Mouse (Mus musculus): ENCODE results near the gene Fam189b.
A peak's percentile ranks its signal among the peaks of the same experiment; 100 is the strongest.
"Not testable (repeated sequence)": the region's sequence is repeated elsewhere in the genome, so short reads cannot be mapped to it uniquely, and the experiment has no call there.

Fam189b gene

DNA sequence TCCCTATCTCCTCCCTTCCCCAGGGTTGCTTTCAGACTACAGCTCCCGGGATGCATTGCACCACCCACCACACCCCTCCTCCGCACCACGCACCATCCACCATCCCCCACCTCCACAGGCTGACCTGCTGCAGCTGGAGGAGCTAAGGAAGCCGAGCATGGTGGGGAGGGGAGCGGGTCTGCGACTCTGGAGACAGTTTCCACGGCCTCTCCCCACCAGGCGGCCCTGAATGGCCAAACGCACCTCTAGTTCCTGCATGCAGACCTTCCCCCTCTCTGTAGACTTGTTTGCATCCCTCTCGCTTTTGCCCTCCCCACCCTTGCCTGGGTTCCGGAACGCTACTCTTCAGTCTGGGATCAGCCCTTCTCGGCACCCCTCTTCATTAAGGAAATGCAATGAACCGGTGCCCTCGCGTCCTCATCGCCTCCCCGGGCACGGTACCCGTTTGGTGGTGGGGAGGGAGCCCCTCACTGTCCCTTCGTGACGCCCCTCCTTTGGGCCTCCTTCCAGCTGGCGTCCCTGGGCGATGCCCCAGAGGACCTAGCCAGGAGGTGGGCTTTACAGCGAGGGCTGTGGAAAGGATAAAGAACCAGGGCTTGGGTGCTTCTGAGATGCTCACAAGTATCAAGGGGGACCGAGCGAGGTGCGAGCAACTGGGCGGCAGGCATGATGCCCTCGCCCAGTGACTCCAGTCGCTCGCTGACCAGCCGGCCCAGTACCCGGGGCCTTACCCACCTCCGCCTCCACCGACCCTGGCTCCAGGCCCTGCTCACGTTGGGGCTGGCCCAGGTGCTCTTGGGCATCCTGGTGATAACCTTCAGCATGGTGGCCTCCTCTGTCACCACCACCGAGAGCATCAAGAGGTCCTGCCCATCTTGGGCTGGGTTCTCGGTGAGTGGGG is at the start of gene Fam189b:
Gene Fam189b, plus strand, starts transcription at position 86 of the 901 bp plus-strand sequence.
- peak; percentile 65 to 66 for DNase-seq (ENCODE audit: low spot score in 2 of 2)

DNA sequence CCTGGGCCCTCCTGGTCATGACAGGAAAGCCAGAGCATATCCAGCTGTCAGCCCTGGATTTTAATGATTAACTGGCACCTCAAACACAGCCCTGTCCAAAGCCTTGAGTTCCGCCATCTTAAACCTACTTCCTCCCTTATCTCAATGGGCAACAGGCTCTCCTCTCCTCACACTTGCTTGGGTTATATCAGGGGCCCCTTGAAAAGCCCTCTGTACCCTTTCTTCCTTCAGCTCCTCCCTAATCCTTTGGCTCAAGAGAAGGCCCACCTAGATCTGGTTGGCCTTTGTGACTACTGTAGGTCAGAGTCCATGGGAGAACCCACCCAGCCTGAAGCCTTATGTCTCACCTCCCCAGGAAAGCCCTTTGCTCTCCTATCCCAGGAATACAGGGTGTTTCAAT is 49.2 kb upstream of the Fam189b start:
- no peak for DNase-seq (ENCODE audit: low spot score in 2 of 2)

DNA sequence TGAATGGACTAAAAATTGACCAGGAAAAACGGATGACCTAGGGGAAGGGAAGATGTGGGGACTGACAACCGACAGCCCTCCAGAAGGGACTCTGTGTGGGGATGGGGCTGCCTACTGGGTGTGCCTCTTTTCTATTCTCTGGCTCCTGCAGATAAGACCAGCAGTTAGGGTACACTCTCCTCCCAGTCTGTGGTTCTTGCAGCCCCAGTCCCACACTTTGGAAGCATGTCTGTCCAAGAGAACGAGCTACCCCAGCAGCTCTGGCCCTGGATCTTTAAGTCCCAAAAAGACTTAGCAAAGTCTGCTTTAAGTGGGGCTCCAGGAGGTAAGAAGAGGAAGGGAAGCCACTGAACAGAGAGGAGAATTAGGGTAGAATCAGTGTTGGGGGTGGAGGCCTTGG is 47.0 kb upstream of the Fam189b start, which contains the start of gene Pklr:
Gene Pklr, plus strand, starts transcription at position 185 of the 400 bp plus-strand sequence.
- DNase-seq (ENCODE audit: low spot score in 2 of 2), result no peak

DNA sequence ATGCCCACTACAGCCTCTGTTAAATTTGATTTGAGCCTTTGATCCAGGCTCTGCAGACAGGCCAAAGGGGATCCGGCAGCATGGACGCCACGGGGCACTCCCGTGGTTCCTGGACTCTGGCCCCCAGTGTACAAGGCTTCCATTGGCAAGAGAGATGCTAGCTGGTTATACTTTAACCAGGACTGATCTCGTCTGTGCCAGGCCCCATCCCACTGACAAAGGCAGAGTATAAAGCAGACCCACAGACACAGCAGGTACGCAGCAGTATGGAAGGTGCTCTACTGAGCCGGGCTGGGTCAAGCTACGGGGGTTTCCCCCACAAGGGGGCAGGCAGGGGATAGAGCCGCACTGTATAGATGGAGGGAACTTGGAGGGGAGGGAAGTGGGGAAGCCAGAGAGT is 46.6 kb upstream of the Fam189b start:
- no peak for DNase-seq (ENCODE audit: low spot score in 2 of 2)

DNA sequence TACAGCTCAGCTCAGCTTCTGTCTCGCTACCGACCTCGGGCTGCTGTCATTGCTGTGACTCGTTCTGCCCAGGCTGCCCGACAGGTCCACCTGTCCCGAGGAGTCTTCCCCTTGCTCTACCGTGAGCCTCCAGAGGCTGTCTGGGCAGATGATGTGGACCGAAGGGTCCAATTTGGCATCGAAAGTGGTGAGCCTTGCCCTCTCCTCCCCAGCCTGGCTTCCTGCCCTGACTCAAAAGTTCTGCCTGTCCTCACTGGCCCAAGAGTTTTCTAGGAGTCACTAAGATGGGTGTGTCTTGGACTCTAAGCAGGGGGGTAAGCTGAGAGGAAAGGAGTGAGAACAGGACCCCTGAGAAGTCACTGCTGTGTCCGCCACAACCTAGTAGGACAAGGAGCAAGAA is 38.1 kb upstream of the Fam189b start:
- DNase-seq (ENCODE audit: low spot score in 2 of 2), result no peak

DNA sequence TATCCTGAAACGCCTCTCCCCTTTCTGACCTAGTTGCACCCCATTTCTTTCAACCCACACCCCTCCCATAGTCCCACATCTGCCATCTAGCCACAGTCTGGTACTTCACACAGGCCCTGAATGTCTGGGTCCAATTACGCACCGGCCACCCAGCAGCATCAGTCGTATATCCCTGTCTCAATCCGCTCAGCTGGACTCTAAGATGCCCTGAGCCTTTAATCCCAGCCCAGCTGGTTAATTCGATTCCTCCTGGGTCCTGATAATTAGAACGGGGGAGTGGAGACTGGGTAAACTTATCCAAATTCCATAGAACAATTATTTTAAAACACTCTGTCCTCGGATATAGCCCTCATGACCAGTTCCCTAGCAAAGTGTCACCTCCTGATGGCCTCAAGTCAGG is 37.4 kb upstream of the Fam189b start:
- DNase-seq (ENCODE audit: low spot score in 2 of 2), result no peak

DNA sequence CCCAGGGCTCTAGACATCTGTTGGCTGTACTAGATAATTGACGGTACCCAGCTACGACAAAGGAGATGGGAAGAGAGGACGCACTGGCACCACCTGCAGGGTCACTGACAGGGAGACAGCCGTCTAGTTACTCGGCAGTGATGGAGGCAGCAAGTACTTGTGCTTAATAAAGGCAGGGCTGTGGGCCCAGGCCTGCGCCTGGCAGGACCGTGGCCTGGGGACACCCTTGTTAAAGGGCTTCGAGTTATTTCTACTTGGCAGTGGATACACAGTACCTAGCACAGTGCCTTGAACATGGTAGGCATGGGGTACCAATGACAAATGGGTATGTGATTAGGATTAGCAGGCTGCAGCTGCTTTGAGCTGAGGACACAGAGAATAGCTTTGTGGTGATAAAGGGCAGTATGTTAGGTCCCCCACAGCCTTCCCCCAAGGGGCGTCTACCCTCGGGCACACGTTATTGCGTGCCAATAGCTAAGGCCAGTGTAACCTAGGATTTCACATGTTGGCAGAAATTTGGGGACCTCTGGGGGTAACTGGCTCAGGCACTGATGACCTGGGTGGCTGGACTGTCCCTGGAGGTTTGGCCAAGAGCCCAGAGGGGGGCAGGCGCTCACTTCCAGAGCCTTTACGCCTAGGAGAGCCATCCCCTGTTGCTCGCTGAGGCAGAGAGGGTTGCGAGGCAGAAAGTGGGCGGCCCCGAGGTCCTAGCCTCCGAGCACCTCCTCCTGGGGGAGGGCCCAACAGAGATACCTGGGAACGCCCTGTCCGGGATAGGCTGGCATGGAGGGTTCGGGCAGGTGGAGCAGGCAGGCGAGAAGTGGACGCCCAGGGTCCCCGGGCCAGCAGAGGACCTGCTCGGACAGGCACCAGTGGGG is 35.6 kb upstream of the Fam189b start:
- DNase-seq (ENCODE audit: low spot score in 2 of 2), result no peak

DNA sequence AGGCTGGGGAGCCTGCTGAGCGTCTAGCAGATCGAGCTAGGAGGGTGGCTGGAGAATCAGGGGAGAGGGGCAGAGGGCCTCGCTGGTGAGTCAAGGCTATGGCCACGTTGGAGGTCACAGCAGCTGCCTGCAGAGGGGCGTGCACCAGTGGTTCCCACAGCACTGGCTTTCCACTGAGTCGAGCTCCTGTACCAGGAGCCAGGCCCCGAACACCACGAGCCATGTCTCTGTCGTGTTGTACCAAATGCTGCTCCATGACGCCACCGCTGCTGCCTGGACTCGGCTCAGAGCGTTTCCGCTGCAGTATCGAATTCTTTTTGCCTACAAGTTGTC is 35.0 kb upstream of the Fam189b start:
- no peak for DNase-seq (ENCODE audit: low spot score in 2 of 2)

DNA sequence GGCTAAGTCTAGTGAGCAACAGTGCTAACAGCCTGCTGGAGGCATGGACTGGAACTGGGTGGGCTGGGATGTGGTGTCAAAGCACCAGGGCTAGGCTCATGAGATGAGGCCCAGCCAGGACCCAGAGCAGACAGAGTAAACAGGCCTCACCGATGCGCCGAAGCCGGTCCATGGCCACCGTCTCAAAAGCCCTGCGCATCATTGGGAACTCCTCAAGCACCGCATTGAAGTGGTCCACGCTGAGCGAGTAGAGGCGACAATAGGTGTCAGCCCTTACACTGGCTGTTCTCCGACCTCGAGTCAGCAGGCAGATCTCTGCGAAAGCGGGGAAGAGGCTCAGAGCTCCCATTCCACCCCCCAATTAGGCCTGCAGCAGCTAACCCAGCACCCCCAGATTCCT is 34.4 kb upstream of the Fam189b start:
- no peak for DNase-seq (ENCODE audit: low spot score in 2 of 2)

DNA sequence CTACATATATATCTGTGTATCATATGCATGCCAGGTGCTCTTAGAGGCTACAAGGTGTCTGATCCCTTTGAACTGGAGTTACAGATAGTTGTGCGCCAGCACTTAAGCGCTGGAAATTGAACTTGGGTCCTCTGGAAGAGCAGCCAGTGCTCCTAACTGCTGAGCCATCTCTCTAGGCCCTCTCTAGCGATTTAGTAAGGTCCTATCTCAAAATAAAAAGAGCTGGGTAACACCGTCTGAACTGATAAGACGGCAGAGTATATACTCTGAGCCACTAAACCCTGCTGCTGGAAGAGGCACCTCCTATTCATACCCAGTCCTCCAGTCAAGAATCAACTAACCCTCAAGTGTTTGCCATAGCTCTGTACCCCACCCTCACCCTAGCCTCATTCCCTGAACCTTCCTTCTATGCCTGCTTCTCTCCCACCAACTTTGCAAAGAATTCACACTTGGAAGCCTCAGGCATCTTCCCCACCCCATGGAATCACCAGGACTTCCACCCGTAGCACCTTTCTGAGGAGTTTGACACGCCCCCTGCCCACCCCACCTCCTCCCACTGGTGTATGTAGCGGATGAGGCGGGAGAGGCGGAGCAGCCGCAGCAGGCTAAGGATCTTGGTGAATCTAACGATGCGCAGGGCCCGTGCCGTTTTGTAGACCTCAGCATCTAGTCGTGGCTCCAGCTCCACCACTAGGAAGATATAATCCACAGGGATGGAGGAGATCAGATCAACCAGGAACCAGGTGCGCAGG is 30.7 kb upstream of the Fam189b start:
- no peak for DNase-seq (ENCODE audit: low spot score in 2 of 2)

DNA sequence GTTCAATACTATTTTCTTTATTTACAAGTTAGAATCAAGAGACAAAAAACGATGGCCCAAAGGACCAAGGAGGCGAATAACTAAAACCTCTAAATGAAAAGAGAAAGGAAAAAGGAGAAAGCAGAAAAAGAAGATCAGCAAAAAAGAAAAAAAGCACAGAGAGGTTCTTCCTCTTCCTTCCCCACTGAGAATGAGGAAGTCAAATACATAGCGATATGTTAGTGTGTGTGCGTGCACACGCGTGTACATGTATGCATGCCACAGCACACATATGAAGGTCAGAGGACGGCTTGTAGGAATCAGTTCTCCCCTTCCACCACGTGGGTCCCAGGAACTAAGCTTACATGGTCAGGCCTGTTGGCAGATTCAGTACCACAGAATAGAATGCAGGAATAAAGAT is 26.0 kb upstream of the Fam189b start:
- DNase-seq (ENCODE audit: low spot score in 2 of 2), result no peak

DNA sequence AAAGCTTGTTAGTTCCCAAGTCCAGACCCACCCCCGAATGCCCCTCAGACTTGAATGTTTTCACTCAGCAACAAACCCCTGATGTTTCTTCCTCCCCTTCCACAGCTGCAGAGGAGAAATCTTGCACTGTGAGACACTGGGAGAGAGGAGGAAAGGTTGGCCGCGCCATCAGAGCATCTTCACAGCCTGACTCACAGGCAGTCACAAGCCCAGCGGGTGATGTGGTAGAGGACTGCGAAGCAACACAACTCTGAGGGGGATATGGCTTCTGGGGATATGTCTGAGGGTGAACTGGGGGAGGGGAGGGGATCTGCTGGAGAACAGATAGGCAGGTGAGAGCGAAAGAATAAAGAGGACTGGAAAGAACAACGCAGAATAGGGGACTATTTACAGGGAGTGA is 24.3 kb upstream of the Fam189b start:
- DNase-seq (ENCODE audit: low spot score in 2 of 2), result no peak

DNA sequence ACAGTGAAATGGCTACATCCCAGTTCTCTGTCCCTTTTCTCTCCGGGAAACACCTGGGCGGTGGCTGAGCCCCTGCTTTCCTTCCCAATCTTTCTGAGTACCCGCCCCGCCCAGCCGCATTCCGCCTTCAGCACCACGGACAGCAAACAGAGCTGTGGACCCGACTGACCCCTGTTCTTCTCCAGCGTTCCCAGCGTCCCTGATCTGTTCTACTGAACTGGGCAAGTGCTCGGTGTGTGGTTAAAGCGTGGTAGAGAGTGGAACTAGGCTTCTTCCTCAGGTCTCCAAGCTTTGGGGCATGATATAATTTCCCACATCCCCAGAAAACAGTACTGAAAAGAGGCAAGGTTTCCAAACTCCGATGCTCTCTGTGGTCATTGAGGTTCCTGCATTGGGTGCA is 23.7 kb upstream of the Fam189b start:
- DNase-seq (ENCODE audit: low spot score in 2 of 2), result peak in 1 of 2 experiments; percentile 33

DNA sequence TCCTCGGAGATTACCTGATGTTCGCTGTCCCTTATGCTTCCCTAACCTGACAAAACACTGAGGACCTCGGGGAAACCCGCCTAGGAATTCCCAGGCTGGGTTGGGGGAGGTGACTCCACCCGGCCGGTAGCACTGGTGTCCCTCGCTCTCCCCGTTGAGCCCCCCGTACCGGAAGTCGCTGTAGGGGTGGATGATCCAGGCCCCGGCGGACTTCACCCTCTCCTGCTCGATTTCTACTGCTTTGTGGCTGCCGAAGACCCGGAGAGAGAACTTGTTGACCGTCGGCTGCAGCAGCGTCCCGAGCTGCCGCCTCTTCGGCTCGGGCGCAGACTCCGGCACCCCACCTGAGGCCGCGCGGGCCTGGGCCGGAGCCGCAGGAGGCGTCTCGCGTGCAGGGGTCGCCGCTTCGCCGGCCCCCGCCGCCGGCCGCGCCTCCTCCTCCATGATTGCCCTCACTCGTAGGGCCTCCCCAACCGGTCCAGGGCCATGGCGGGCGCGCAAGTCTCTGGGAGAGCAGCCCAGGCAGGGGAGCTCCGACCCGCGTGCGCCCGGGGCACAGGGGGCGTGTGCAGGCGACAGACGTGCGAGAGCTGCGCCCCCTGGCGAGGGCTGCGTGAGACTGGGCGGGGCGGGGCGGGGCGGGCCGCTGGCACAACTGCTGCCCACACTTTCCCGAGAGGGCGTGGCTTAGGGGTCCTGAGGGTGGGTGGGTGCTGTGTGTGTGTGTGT is 23.2 kb upstream of the Fam189b start, which contains the start of gene Hcn3:
Gene Hcn3, minus strand, starts transcription at position 581 of the 729 bp plus-strand sequence.
- peak; percentile 61 to 64 for DNase-seq (ENCODE audit: low spot score in 2 of 2)

DNA sequence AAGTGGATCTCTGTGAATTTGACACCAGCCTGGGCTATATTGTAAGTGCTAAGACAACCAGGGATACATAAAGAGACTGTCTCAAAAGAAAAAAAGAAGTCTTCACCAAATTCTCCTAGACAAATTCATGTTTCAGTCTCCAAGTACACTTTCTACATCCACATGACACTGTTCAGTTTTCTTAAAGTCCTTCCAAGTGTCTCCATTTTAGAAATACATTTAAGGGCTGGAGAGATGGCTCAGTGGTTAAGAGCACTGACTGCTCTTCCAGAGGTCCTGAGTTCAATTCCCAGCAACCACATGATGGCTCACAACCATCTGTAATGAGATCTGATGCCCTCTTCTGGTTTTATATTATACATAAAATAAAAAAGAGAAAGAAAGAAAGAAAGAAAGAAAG is 21.7 kb upstream of the Fam189b start:
- not testable (repeated sequence) for DNase-seq (ENCODE audit: low spot score in 2 of 2)

DNA sequence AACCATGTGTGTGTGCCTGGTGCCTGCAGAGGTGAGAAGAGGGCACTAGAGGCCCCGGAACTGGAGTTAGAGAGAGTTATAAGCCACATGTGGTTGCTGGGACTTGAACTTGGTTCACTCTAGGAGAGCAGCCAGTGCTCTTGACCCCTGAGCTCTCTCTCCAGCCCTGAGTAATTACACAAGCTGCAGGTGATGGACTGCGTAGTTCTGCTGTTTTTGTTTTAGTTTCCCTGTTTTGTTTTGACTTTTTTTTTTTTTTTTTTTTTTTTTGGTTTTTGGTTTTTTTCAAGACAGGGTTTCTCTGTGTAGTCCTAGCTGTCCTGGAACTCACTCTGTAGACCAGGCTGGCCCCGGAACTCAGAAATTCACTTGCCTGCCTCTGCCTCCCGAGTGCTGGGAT is 21.2 kb upstream of the Fam189b start:
- DNase-seq (ENCODE audit: low spot score in 2 of 2), result no peak

DNA sequence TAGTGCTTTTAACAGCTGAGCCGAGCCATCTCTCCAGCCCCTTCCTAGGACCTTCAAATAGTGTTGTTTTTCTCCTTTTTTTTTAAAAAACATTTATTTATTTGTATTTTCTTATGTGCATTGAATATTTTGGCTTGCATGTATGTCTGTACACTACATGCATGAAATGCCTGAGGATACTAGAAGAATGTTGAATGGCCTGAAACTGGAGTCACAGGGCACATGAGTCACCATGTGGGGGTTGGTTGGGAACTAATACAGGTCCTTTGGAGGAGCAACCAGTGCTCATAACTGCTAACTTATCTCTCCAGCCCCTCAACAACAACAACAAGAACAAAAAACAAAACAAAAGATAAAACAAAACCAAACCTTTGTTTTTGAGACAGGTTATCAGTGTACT is 19.8 kb upstream of the Fam189b start:
- no peak for DNase-seq (ENCODE audit: low spot score in 2 of 2)

DNA sequence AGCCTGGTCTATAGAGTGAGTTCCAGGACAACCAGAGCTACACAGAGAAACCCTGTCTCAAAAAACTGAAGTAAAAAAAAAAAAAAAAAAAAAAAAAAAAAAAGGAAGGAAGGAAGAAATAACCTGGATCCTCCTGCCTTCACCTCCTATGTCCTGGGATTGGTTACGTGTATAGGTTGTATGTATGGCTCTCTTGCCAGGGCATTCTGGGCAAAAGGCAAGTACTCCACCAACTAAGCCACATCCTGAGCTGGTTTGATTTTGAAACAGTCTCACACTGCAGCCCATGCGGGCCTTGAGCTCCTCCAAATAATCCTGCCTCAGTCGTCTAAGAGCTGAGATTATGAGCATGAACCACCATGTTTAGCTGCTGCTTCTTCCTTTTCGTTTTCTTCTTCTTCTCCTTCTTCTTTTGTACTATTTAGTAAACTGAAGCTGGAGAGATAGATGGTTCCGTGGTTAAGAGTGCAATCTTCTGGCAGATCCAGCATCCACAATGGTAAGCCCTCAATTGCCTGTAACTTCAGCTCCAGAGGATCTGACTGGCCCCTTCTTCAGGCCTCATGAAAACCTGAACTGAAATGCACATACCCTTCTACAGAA is 19.2 kb upstream of the Fam189b start:
- no peak for DNase-seq (ENCODE audit: low spot score in 2 of 2)

DNA sequence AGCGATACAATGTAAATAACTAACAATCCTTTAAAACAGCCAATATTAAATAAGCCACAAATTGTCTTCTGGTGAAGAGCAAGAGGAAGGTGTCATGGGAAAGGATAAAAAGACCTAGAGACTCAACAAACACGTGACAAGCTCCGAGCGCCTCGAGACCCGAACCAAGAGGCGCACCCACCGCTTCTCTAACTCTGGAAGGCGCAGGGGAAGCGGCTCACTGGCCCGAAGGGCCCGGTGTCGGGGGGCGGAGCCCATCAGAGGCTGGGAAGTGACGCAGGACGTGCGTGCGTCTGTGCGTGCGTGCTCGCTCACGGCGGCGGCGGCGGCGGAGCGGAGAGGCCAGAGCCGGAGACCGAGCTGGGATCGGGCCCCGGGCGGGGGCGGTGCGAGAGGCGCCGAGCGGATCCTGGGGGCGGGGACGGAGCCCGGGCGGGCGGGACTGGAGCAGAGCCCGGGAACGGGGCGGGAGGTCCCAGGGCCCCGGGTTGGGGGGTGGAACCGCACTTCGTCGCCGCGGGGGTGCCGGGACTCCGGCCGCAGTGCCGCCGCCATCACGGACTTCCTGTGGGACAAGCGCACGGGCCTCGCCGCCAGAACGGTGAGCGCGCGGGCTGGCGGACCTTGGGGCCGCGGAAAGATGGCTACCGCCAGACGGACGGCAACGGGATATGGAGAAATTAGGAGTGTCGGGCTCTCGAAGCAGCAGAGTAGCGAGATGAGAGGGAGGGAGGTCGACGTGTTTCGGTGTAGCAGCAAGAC is 18.3 kb upstream of the Fam189b start, which contains the start of gene Clk2:
Gene Clk2, plus strand, starts transcription at position 290 of the 762 bp plus-strand sequence.
- DNase-seq (ENCODE audit: low spot score in 2 of 2), result peak; percentile 95 to 96

Data from spleen, postnatal 36 days (tissue).